Comparison of ENCODE assay signal across 22 mouse cellular contexts in genomic region chr7:12998053-12998452, GRCm38 (mm10). TPM values are rescaled to one million over a fixed set of nuclear protein-coding genes. Genes with fewer than 3 reads are reported as not detected.
A peak's percentile ranks its signal among the peaks of the same experiment; 100 is the strongest.
DNase-seq lines count a peak whose midpoint lies in the region; ATAC-seq and TF ChIP-seq lines count a peak whose summit lies in the region.
"Had no signal": no experiment of that assay in that cellular context is flagged by ENCODE, and none has a peak within 500 bp of the region (broad histone marks: within the 10 kb centered on the region; RNA-seq: fewer than 3 reads in every experiment).

TSS of gene Slc27a5 (minus strand) at chr7:12998192.

- DNase-seq in adrenal gland, postnatal 10 days = no peak
- no peak for DNase-seq in adrenal gland, adult 2 months
- no peak for DNase-seq in stomach, postnatal 0 days (ENCODE audit: low spot score)
- no peak for DNase-seq in liver, embryonic 14.5 days (ENCODE audit: low read depth in 3 of 3, low spot score in 3 of 3)
- peak; percentile 27 for DNase-seq in yolk sac, embryonic 10.5 days (ENCODE audit: low spot score)
- DNase-seq in thymus, postnatal 10 days (ENCODE audit: low spot score in 2 of 2) = no peak
- DNase-seq: cerebellum, adult 11 months; cerebellum, adult 8-10 months; cerebellum, postnatal 25 days; gastrocnemius, postnatal 14 days; heart, adult 2 months; heart, postnatal 14 days had no signal

- no peak within 1 kb of the TSS for H3K4me3 ChIP-seq in stomach, embryonic 15.5 days (replicated peaks)
- no peak within 1 kb of the TSS for H3K4me3 ChIP-seq in stomach, postnatal 0 days (ENCODE audit: low read depth, low read length)
- H3K4me3 ChIP-seq in liver, embryonic 14.5 days (ENCODE audit: insufficient read depth in 1 of 2, low read depth in 2 of 2, low read length in 2 of 2) = no peak within 1 kb of the TSS
- H3K4me3 ChIP-seq: embryonic facial prominence, embryonic 12.5 days; forebrain, embryonic 12.5 days; heart, adult 2 months; heart, embryonic 15.5 days; hindbrain, embryonic 13.5 days had no signal

- H3K9me3 ChIP-seq in stomach, embryonic 15.5 days = no peaks in the 10 kb centered on the region
- H3K9me3 ChIP-seq in stomach, postnatal 0 days (ENCODE audit: control insufficient read depth, low read length) = no peaks in the 10 kb centered on the region
- H3K9me3 ChIP-seq in liver, embryonic 14.5 days (ENCODE audit: control insufficient read depth, low read length) = no peaks in the 10 kb centered on the region
- H3K9me3 ChIP-seq: embryonic facial prominence, embryonic 12.5 days; forebrain, embryonic 12.5 days; heart, embryonic 15.5 days; hindbrain, embryonic 13.5 days had no signal

- no peak within 1 kb of the TSS for H3K27ac ChIP-seq in stomach, embryonic 15.5 days
- H3K27ac ChIP-seq in stomach, postnatal 0 days (replicated peaks) = no peak within 1 kb of the TSS
- no peak within 1 kb of the TSS for H3K27ac ChIP-seq in liver, embryonic 14.5 days
- H3K27ac ChIP-seq: embryonic facial prominence, embryonic 12.5 days; forebrain, embryonic 12.5 days; heart, adult 2 months; heart, embryonic 15.5 days; hindbrain, embryonic 13.5 days had no signal

- TF ChIP-seq CTCF in stomach, postnatal 0 days (IDR thresholded peaks at IDR 0.05; ENCODE audit: low read depth) = no peak
- no peak for TF ChIP-seq CTCF in liver, embryonic 14.5 days (IDR thresholded peaks at IDR 0.05; ENCODE audit: low read depth)

- no peaks in the 10 kb centered on the region for H3K36me3 ChIP-seq in stomach, embryonic 15.5 days
- H3K36me3 ChIP-seq in stomach, postnatal 0 days (ENCODE audit: control insufficient read depth, insufficient read depth, low read length) = no peaks in the 10 kb centered on the region
- no peaks in the 10 kb centered on the region for H3K36me3 ChIP-seq in liver, embryonic 14.5 days (replicated peaks; ENCODE audit: control insufficient read depth, insufficient read depth, low read depth)
- H3K36me3 ChIP-seq: embryonic facial prominence, embryonic 12.5 days; forebrain, embryonic 12.5 days; heart, embryonic 15.5 days; hindbrain, embryonic 13.5 days had no signal

- no peak for TF ChIP-seq EP300 in stomach, postnatal 0 days (optimal IDR thresholded peaks at IDR 0.05)
- no peak for TF ChIP-seq EP300 in liver, embryonic 14.5 days (IDR thresholded peaks at IDR 0.05; ENCODE audit: low read depth)

- peak; percentile 31; the same call in 1 of the 2 replicates for ATAC-seq in stomach, embryonic 15.5 days (ENCODE audit: insufficient read depth, low FRiP score, low read depth)
- no peak for ATAC-seq in stomach, postnatal 0 days (ENCODE audit: low FRiP score, low TSS enrichment)
- ATAC-seq in liver, embryonic 14.5 days (ENCODE audit: insufficient read depth) = no peak
- no peak for ATAC-seq in erythroblast, adult 5-6 weeks (replicated peaks; ENCODE audit: low FRiP score, poor library complexity, severe bottlenecking)
- ATAC-seq: forebrain, embryonic 16.5 days had no signal

- no peaks in the 10 kb centered on the region for H3K27me3 ChIP-seq in stomach, embryonic 15.5 days (replicated peaks)
- H3K27me3 ChIP-seq in stomach, postnatal 0 days (ENCODE audit: control insufficient read depth, insufficient read depth, low read length) = no peaks in the 10 kb centered on the region
- H3K27me3 ChIP-seq in liver, embryonic 14.5 days (ENCODE audit: control insufficient read depth, insufficient read depth, low read length) = no peaks in the 10 kb centered on the region
- H3K27me3 ChIP-seq: embryonic facial prominence, embryonic 12.5 days; heart, embryonic 15.5 days; hindbrain, embryonic 13.5 days had no signal

- H3K4me1 ChIP-seq in stomach, embryonic 15.5 days = no peaks in the 10 kb centered on the region
- H3K4me1 ChIP-seq in stomach, postnatal 0 days (replicated peaks; ENCODE audit: control insufficient read depth, insufficient read depth) = no peaks in the 10 kb centered on the region
- H3K4me1 ChIP-seq in liver, embryonic 14.5 days (replicated peaks; ENCODE audit: control insufficient read depth in 2 of 2, insufficient read depth in 2 of 2, low read length in 1 of 2) = no peaks in the 10 kb centered on the region
- H3K4me1 ChIP-seq: embryonic facial prominence, embryonic 12.5 days; forebrain, embryonic 12.5 days; heart, embryonic 15.5 days; hindbrain, embryonic 13.5 days had no signal

- 74% methylated on average over 5 of the region's 5 CpGs for WGBS in stomach, embryonic 15.5 days
- WGBS in stomach, postnatal 0 days = 76% methylated on average over 5 of the region's 5 CpGs
- WGBS in liver, embryonic 14.5 days (ENCODE audit: insufficient replicate concordance) = 55% methylated on average over 5 of the region's 5 CpGs

- H3K4me2 ChIP-seq in stomach, embryonic 15.5 days = no peak within 1 kb of the TSS
- no peak within 1 kb of the TSS for H3K4me2 ChIP-seq in stomach, postnatal 0 days (replicated peaks; ENCODE audit: low read depth)
- H3K4me2 ChIP-seq in liver, embryonic 14.5 days (ENCODE audit: low read depth) = 0 out of 2 replicates have a peak within 1 kb of the TSS, but pooled peaks have one; percentile 11
- H3K4me2 ChIP-seq: embryonic facial prominence, embryonic 12.5 days; forebrain, embryonic 12.5 days; heart, embryonic 11.5 days; heart, embryonic 15.5 days; hindbrain, embryonic 13.5 days had no signal

- no peak within 1 kb of the TSS for H3K9ac ChIP-seq in stomach, embryonic 15.5 days
- H3K9ac ChIP-seq in stomach, postnatal 0 days (ENCODE audit: low read length) = no peak within 1 kb of the TSS
- 0 out of 2 replicates have a peak within 1 kb of the TSS, but pooled peaks have one; percentile 13 for H3K9ac ChIP-seq in liver, embryonic 14.5 days (replicated peaks)
- H3K9ac ChIP-seq: embryonic facial prominence, embryonic 12.5 days; forebrain, embryonic 12.5 days; heart, embryonic 15.5 days; hindbrain, embryonic 13.5 days had no signal

RNA-seq across cellular contexts. Expression of gene Slc27a5, which starts in this region (rescaled TPM):
- 10 to 100 TPM; 24.2 to 50.8 TPM for total RNA-seq in adrenal gland, postnatal 10 days (2021)
- 1 to 10 TPM in 1 of 2 experiments, not detected in 1; 1.5 TPM for total RNA-seq in adrenal gland, adult 2 months (2021)
- 0.38 TPM in 1 of 2 replicates, not detected in the other for polyA plus RNA-seq in adrenal gland, adult 2 months (2012; rRNA removed)
- polyA plus RNA-seq in stomach, embryonic 15.5 days (2015; fragmentation: Nextera tagmentation; extraction: Ambion mirVana) = 0.64 and 1.8 TPM in 2 replicates
- polyA plus RNA-seq in stomach, postnatal 0 days (2015; fragmentation: Nextera tagmentation; extraction: Ambion mirVana) = 0.13 and 0.25 TPM in 2 replicates
- polyA plus RNA-seq in liver, embryonic 14.5 days (2012; rRNA removed) = 4.9 and 7.7 TPM in 2 replicates
- 10.1 and 10.7 TPM in 2 replicates for polyA plus RNA-seq in liver, embryonic 14.5 days (2014; fragmentation: Nextera tagmentation; extraction: Ambion mirVana)
- total RNA-seq in erythroblast, adult 5-6 weeks (2015; ENCODE audit: low replicate concordance) = not detected in 2 replicates
- not detected in 2 replicates for total RNA-seq in erythroblast, adult 5-6 weeks (2017; ENCODE audit: low replicate concordance)
- total RNA-seq: gastrocnemius, postnatal 14 days; heart, adult 2 months; heart, postnatal 14 days; hematopoietic stem cell, adult 5-6 weeks; MEL had no signal
- polyA plus RNA-seq: embryonic facial prominence, embryonic 12.5 days; heart, embryonic 11.5 days; heart, embryonic 15.5 days had no signal

Comparison
In these comparisons a context has a peak if more than half of its experiments do, and no peak if none do; other contexts are left out.
1. RNA of gene Slc27a5 (total RNA-seq): 24.2 to 50.8 TPM in adrenal gland, postnatal 10 days; 1.5 TPM in adrenal gland, adult 2 months and not detected in erythroblast, adult 5-6 weeks; every median in the first group is over 4 times any median in the second.